Mouse (Mus musculus) adipocyte (in vitro differentiated cells): ENCODE data around the gene Med12l.

Experiments used
- DNase-seq: peaks from one replicate; pipeline ENCODE4 v3.0.0-alpha.2; 2016; ENCODE audit warnings: low spot score

Med12l gene

GRCm38 (mm10) chr3:59191674-59192073 is 186.0 kb downstream of the Med12l start:
- no peak for DNase-seq

- no peak for DNase-seq
These were observed 188.5 kb downstream of the Med12l start for GRCm38 (mm10) chr3:59194099-59194498.

GRCm38 (mm10) chr3:59194938-59195337 is 189.3 kb downstream of the Med12l start, which contains the start of gene Gpr87:
TSS of gene Gpr87 (minus strand) at chr3:59195104.
- no peak for DNase-seq

- DNase-seq, result no peak
These were observed 191.8 kb downstream of the Med12l start for GRCm38 (mm10) chr3:59197329-59197948.

GRCm38 (mm10) chr3:59203802-59204520 is 198.3 kb downstream of the Med12l start:
- no peak for DNase-seq

- peak; percentile 49 for DNase-seq
These were observed 199.3 kb downstream of the Med12l start for GRCm38 (mm10) chr3:59204719-59205503.

GRCm38 (mm10) chr3:59205941-59206340 is 200.3 kb downstream of the Med12l start:
- DNase-seq, result no peak

- peak; percentile 83 for DNase-seq
These were observed 203.3 kb downstream of the Med12l start for GRCm38 (mm10) chr3:59208650-59209548.

- no peak for DNase-seq
These were observed 204.5 kb downstream of the Med12l start for GRCm38 (mm10) chr3:59210089-59210488.

GRCm38 (mm10) chr3:59210727-59211126 is 205.1 kb downstream of the Med12l start, which contains the start of gene P2ry13:
TSS of gene P2ry13 (minus strand) at chr3:59210882.
- DNase-seq, result no peak

GRCm38 (mm10) chr3:59211784-59212183 is 206.2 kb downstream of the Med12l start:
- DNase-seq, result no peak

GRCm38 (mm10) chr3:59212404-59212803 is 206.8 kb downstream of the Med12l start:
- no peak for DNase-seq

GRCm38 (mm10) chr3:59217211-59217610 is 211.6 kb downstream of the Med12l start:
- DNase-seq, result no peak

- DNase-seq, result no peak
These were observed 213.7 kb downstream of the Med12l start for GRCm38 (mm10) chr3:59219326-59219725.

- DNase-seq, result no peak
These were observed 216.7 kb downstream of the Med12l start for GRCm38 (mm10) chr3:59222303-59222702.

- no peak for DNase-seq
These were observed 219.8 kb downstream of the Med12l start for GRCm38 (mm10) chr3:59225411-59225810.

- DNase-seq, result no peak
These were observed 222.1 kb downstream of the Med12l start for GRCm38 (mm10) chr3:59227696-59228095.

GRCm38 (mm10) chr3:59228730-59229551 is 223.3 kb downstream of the Med12l start:
- DNase-seq, result peak; percentile 7

- no peak for DNase-seq
These were observed 225.3 kb downstream of the Med12l start for GRCm38 (mm10) chr3:59230912-59231311.

- DNase-seq, result no peak
These were observed 229.3 kb downstream of the Med12l start for GRCm38 (mm10) chr3:59234878-59235277.

GRCm38 (mm10) chr3:59243384-59243783 is 237.8 kb downstream of the Med12l start:
- DNase-seq, result no peak
